Mouse (Mus musculus) midbrain, embryonic 14.5 days (tissue): Measurements from ENCODE around the gene Mtnr1b. TPM values are rescaled to one million over a fixed set of nuclear protein-coding genes. Genes with fewer than 3 reads are reported as not detected.
"Not testable (repeated sequence)": the region's sequence is repeated elsewhere in the genome, so short reads cannot be mapped to it uniquely, and the experiment has no call there.

Experiments used
- ATAC-seq: fragments of 200-750 bp; cut with Nextera tagmentation; 2 replicates; pipeline ENCODE4 v1.8.0; 2017; ENCODE audit warnings: moderate number of reproducible peaks, moderate library complexity; ENCODE audit not compliant: low FRiP score, low TSS enrichment
- DNase-seq: peaks from one replicate; pipeline ENCODE4 v3.0.0-alpha.2; 2015
- H3K27ac ChIP-seq: fragments of 300-500 bp; sonication (generic); replicated peaks from 2 replicates; pipeline ENCODE4 v1.5.1; 2014; ENCODE audit warnings: mild to moderate bottlenecking, low read depth, low read length, moderate library complexity
- H3K27me3 ChIP-seq: fragments of 300-500 bp; sonication (generic); 2 replicates; pipeline ENCODE4 v1.6.1; 2014; ENCODE audit warnings: low read length, control low read depth, mixed read lengths; ENCODE audit not compliant: control insufficient read depth, insufficient read depth
- H3K36me3 ChIP-seq: fragments of 300-500 bp; sonication (generic); 2 replicates; pipeline ENCODE4 v1.6.1; 2014; ENCODE audit warnings: low read length, control low read depth; ENCODE audit not compliant: control insufficient read depth, insufficient read depth
- H3K4me1 ChIP-seq: fragments of 300-500 bp; sonication (generic); 2 replicates; pipeline ENCODE4 v1.6.1; 2014; ENCODE audit warnings: mild to moderate bottlenecking, antibody characterized with exemption, low read length, control low read depth; ENCODE audit not compliant: control insufficient read depth, insufficient read depth
- H3K4me2 ChIP-seq: fragments of 300-500 bp; sonication (generic); 2 replicates; pipeline ENCODE4 v1.6.1; 2014; ENCODE audit warnings: mild to moderate bottlenecking, low read length, moderate library complexity
- H3K4me3 ChIP-seq: fragments of 300-500 bp; sonication (generic); replicated peaks from 2 replicates; pipeline ENCODE4 v1.5.1; 2014; ENCODE audit warnings: low read depth, low read length
- H3K9ac ChIP-seq: fragments of 300-500 bp; sonication (generic); replicated peaks from 2 replicates; pipeline ENCODE4 v1.6.1; 2014; ENCODE audit warnings: mild to moderate bottlenecking, low read length, moderate library complexity
- H3K9me3 ChIP-seq: fragments of 300-500 bp; sonication (generic); 2 replicates; pipeline ENCODE4 v1.6.1; 2016; ENCODE audit warnings: low read length, control low read depth, mixed read lengths; ENCODE audit not compliant: control insufficient read depth
- WGBS: fragments of 180-500 bp; shearing (Covaris S2); extraction: QIAGEN DNeasy Blood & Tissue Kit; methylation state at CpG from one replicate; pipeline ENCODE4 v1.1.7; 2014; 5-methylcytosine and 5-hydroxymethylcytosine counted together
- polyA plus RNA-seq: library from polyadenylated mRNA; unstranded; fragments of >200 nt; fragmentation: Nextera tagmentation; extraction: Ambion mirVana; gene quantifications from 2 replicates; pipeline ENCODE4 v1.2.1, GENCODE M21; 2014

Mtnr1b gene
- polyA plus RNA-seq, 1 experiment from 2014 or later = not detected

DNA sequence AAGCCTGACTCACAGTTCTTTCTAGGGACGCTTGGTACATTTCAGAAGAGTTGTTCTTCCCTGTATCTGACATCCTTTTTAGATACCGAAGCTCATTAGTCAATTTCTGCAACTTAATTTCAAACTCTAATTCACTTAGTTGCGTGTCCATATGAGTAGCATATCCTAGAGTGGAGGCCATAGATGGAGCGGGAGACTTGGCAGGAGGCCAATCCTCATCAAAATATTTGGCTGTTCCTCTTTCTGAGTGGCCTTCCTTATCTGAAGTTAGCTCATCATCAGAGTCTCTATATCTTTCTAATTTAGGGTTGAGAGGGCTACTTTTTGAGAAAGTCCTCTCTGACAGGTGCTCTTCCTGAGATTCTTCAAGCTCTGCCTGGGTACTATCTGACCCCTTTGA is 29.4 kb downstream of the Mtnr1b start:
- H3K27me3 ChIP-seq, ATAC-seq, H3K4me3 ChIP-seq, H3K36me3 ChIP-seq, H3K9ac ChIP-seq, DNase-seq, H3K27ac ChIP-seq, H3K4me1 ChIP-seq, H3K9me3 ChIP-seq, H3K4me2 ChIP-seq: not testable (repeated sequence)
- 93% methylated on average over 4 of the region's 4 CpGs for WGBS

GRCm38 (mm10) chr9:15813002-15813911 is 61.1 kb downstream of the Mtnr1b start:
- 84% methylated on average over 6 of the region's 6 CpGs for WGBS
- Histone ChIP-seq H3K9ac (no peak overlapping the region), H3K36me3 (no peaks in the 10 kb centered on the region), H3K27me3 (no peaks in the 10 kb centered on the region), H3K9me3 (no peaks in the 10 kb centered on the region), H3K4me3 (no peak overlapping the region), H3K4me1 (no peaks in the 10 kb centered on the region), H3K27ac (no peak overlapping the region; the same call in 1 of the 2 replicates), H3K4me2 (no peak overlapping the region)
- no peak for ATAC-seq
- DNase-seq = peak; percentile 34

GRCm38 (mm10) chr9:15804296-15804695 is 70.1 kb downstream of the Mtnr1b start:
- Histone ChIP-seq H3K27me3 (no peaks in the 10 kb centered on the region), H3K4me3 (no peak overlapping the region), H3K27ac (no peak overlapping the region), H3K36me3 (no peaks in the 10 kb centered on the region), H3K4me2 (no peak overlapping the region), H3K9me3 (no peaks in the 10 kb centered on the region), H3K4me1 (no peaks in the 10 kb centered on the region), H3K9ac (no peak overlapping the region)
- 82% methylated on average over 2 of the region's 2 CpGs for WGBS
- no peak for DNase-seq
- ATAC-seq = no peak

DNA sequence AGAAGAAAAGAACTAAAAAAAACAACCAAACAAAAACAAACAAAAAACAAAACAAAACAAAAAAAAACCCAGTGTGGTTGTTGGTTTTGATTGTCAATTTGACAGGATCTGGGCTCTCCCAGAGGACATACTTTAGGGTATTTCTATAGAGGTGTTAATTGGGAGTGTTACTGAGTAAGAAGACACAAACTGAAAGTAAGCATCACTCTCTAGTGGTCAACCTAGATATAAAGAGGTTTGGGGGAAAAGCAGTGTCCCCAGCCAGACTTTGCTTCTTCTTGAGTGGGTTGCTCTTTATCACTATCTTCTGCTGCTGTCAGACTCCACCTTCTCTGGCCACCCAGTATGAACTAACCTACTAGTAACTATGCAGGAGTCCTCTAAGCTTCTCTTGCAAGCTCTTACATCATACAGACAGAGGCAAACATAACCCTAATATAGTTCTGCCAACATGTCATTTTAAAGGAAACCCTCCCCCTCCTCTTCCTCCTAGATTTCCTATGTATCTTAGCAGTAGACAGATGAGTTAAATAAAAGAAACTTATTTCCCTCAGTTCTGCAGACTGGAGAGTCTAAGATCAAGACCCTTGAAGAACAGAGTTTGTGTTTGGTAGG is 71.8 kb downstream of the Mtnr1b start:
- H3K36me3 ChIP-seq = no peaks in the 10 kb centered on the region
- ATAC-seq = no peak
- H3K9ac ChIP-seq = no peak overlapping the region
- H3K27ac ChIP-seq = no peak overlapping the region
- H3K4me1 ChIP-seq = no peaks in the 10 kb centered on the region
- no peak overlapping the region for H3K4me3 ChIP-seq
- DNase-seq = no peak
- H3K9me3 ChIP-seq = no peaks in the 10 kb centered on the region
- no peak overlapping the region for H3K4me2 ChIP-seq
- H3K27me3 ChIP-seq = no peaks in the 10 kb centered on the region

DNA sequence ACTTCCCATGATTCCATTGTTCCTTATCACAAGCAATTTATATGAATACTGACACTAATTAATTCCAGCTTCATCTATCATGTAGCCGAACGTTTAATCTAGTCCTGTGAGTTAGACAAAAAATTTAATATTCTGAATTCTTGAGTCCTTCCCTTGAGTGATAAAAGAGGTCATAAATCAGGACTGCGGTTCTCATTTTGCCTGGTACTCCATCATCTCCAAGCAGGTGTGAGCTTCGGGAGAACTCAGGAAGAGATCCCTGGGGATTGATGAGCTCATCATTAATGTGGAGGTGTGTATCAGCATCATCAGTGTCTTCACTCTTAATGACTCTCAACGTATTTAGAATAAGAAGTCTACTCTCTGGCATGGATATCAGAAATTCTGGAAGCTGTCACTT is 74.0 kb downstream of the Mtnr1b start:
- Histone ChIP-seq H3K27me3 (no peaks in the 10 kb centered on the region), H3K9ac (no peak overlapping the region), H3K27ac (no peak overlapping the region), H3K4me2 (no peak overlapping the region), H3K4me1 (no peaks in the 10 kb centered on the region), H3K36me3 (no peaks in the 10 kb centered on the region), H3K4me3 (no peak overlapping the region), H3K9me3 (no peaks in the 10 kb centered on the region)
- DNase-seq (no peak), ATAC-seq (no peak)
- WGBS = 84% methylated on average over 5 of the region's 5 CpGs

GRCm38 (mm10) chr9:15794408-15794807 is 79.9 kb downstream of the Mtnr1b start:
- H3K9me3 ChIP-seq = no peaks in the 10 kb centered on the region
- no peak overlapping the region for H3K9ac ChIP-seq
- DNase-seq = no peak
- no peaks in the 10 kb centered on the region for H3K27me3 ChIP-seq
- H3K36me3 ChIP-seq = no peaks in the 10 kb centered on the region
- no peak overlapping the region for H3K4me2 ChIP-seq
- no peak overlapping the region for H3K4me3 ChIP-seq
- WGBS = 92% methylated on average over 6 of the region's 6 CpGs
- no peaks in the 10 kb centered on the region for H3K4me1 ChIP-seq
- H3K27ac ChIP-seq = no peak overlapping the region
- no peak for ATAC-seq

DNA sequence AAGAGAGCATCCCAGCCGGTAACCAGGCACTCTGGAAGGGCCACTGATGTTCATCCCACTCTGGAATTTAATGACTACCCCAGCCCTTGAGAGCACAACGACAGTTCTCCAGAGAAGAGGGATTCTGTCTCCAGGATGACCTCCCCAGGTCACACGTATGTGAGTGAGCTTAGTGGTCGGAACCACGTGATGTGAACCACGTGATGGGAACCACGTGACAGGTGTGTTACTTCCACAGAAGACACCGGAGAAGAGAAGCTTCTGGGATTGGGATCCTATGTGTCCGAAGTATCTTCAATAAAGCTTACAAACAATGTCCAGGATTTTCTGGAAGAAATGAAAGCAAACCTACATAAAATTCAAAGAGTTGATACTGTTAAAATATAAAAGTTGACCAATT is 82.3 kb downstream of the Mtnr1b start:
- no peak overlapping the region for H3K4me2 ChIP-seq
- no peak for DNase-seq

GRCm38 (mm10) chr9:15786610-15787009 is 87.7 kb downstream of the Mtnr1b start:
- H3K4me2 ChIP-seq = no peak overlapping the region
- DNase-seq = no peak
- no peaks in the 10 kb centered on the region for H3K27me3 ChIP-seq
- no peak overlapping the region for H3K9ac ChIP-seq
- no peaks in the 10 kb centered on the region for H3K36me3 ChIP-seq
- H3K27ac ChIP-seq = no peak overlapping the region
- H3K9me3 ChIP-seq = no peaks in the 10 kb centered on the region
- no peaks in the 10 kb centered on the region for H3K4me1 ChIP-seq
- no peak overlapping the region for H3K4me3 ChIP-seq
- WGBS = 62% methylated on average over 2 of the region's 2 CpGs
- no peak for ATAC-seq

More for the DNA sequence above, 82.3 kb downstream of the Mtnr1b start:
- H3K9ac ChIP-seq = no peak overlapping the region
- H3K9me3 ChIP-seq = no peaks in the 10 kb centered on the region
- ATAC-seq = no peak
- WGBS = 90% methylated on average over 9 of the region's 9 CpGs
- H3K4me3 ChIP-seq = no peak overlapping the region
- H3K4me1 ChIP-seq = no peaks in the 10 kb centered on the region
- H3K27ac ChIP-seq = no peak overlapping the region
- H3K27me3 ChIP-seq = no peaks in the 10 kb centered on the region
- no peaks in the 10 kb centered on the region for H3K36me3 ChIP-seq

DNA sequence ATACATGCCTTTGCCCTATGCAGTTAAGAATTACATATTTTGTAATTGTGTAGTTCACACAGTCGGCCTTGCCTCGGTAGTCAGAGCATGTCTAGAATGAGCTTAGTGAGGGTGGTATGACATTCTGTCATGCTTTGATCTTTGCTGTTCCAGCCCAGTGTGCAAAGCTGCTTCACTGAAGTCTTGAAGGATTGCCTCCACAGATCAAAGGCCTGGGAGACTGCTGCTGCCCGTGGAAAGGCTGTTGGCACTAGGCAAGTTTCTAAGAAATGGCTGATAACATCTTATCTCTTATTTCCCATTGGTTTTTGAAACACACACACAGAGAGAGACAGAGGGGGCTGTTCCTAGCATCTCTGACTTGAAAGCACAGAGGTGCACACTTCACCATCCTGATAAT is 88.2 kb downstream of the Mtnr1b start:
- 35% methylated on average over 3 of the region's 3 CpGs for WGBS
- Histone ChIP-seq H3K36me3 (no peaks in the 10 kb centered on the region), H3K9ac (no peak overlapping the region), H3K4me3 (no peak overlapping the region), H3K9me3 (no peaks in the 10 kb centered on the region), H3K4me2 (no peak overlapping the region), H3K27ac (no peak overlapping the region), H3K27me3 (no peaks in the 10 kb centered on the region), H3K4me1 (no peaks in the 10 kb centered on the region)
- DNase-seq (no peak), ATAC-seq (no peak)
